9 mouse cellular contexts compared by ENCODE assay signal in genomic region chr12:104864439-104865165, GRCm38 (mm10). TPM values are rescaled to one million over a fixed set of nuclear protein-coding genes. Genes with fewer than 3 reads are reported as not detected.
DNase-seq lines count a peak whose midpoint lies in the region; ATAC-seq and TF ChIP-seq lines count a peak whose summit lies in the region.
"Had no signal": no experiment of that assay in that cellular context is flagged by ENCODE, and none has a peak within 500 bp of the region (broad histone marks: within the 10 kb centered on the region; RNA-seq: fewer than 3 reads in every experiment).

Clmn (minus strand) TSS chr12:104865076.

- DNase-seq in gastrocnemius, adult 2 months = peak; percentile 46
- no peak for DNase-seq in gastrocnemius, postnatal 36 days
- DNase-seq in adrenal gland, postnatal 4 days (ENCODE audit: low spot score in 2 of 2) = peak in 1 of 2 experiments; percentile 13
- peak; percentile 22 to 30 for DNase-seq in frontal cortex, postnatal 25 days (ENCODE audit: low spot score in 2 of 2)
- DNase-seq in limb, embryonic 11.5 days (ENCODE audit: low spot score) = peak; percentile 63
- DNase-seq in midbrain, postnatal 0 days (ENCODE audit: low spot score) = peak; percentile 40

- peak within 1 kb of the TSS; percentile 86 for H3K9ac ChIP-seq in intestine, postnatal 0 days (ENCODE audit: low read depth, low read length)
- H3K9ac ChIP-seq in limb, embryonic 11.5 days (ENCODE audit: low read length) = peak within 1 kb of the TSS; percentile 89
- peak within 1 kb of the TSS; percentile 90 for H3K9ac ChIP-seq in midbrain, postnatal 0 days (replicated peaks; ENCODE audit: low read length, poor library complexity, severe bottlenecking)

- H3K4me2 ChIP-seq in intestine, postnatal 0 days (replicated peaks; ENCODE audit: low read depth) = peak within 1 kb of the TSS; percentile 95
- H3K4me2 ChIP-seq in limb, embryonic 11.5 days (ENCODE audit: low read depth, severe bottlenecking) = peak within 1 kb of the TSS; percentile 95
- H3K4me2 ChIP-seq in midbrain, postnatal 0 days (ENCODE audit: low read depth, low read length, poor library complexity, severe bottlenecking) = peak within 1 kb of the TSS; percentile 89

- H3K4me1 ChIP-seq in intestine, postnatal 0 days (replicated peaks; ENCODE audit: control insufficient read depth, insufficient read depth, low read length) = 0 out of 2 replicates have a peak, but pooled peaks cover 3% of the 10 kb centered on the region
- no peaks in the 10 kb centered on the region for H3K4me1 ChIP-seq in limb, embryonic 11.5 days (ENCODE audit: control insufficient read depth, insufficient read depth, low read length)
- peaks cover 8% of the 10 kb centered on the region; the same call in 1 of the 2 replicates for H3K4me1 ChIP-seq in midbrain, postnatal 0 days (ENCODE audit: insufficient read depth, low read length)

- H3K4me3 ChIP-seq in gastrocnemius, adult 2 months = peak within 1 kb of the TSS; percentile 90
- H3K4me3 ChIP-seq in intestine, postnatal 0 days (ENCODE audit: low read depth, low read length) = peak within 1 kb of the TSS; percentile 86
- peak within 1 kb of the TSS; percentile 89 for H3K4me3 ChIP-seq in limb, embryonic 11.5 days (ENCODE audit: low read depth, low read length)
- peak within 1 kb of the TSS; percentile 80 for H3K4me3 ChIP-seq in midbrain, postnatal 0 days (ENCODE audit: low read depth, low read length)

- peak within 1 kb of the TSS; percentile 78 for H3K27ac ChIP-seq in gastrocnemius, adult 2 months
- peak within 1 kb of the TSS; percentile 81 for H3K27ac ChIP-seq in intestine, postnatal 0 days (ENCODE audit: low read depth, low read length)
- H3K27ac ChIP-seq in limb, embryonic 11.5 days (replicated peaks; ENCODE audit: low read depth, low read length) = peak within 1 kb of the TSS; percentile 59; the same call in 1 of the 2 replicates
- H3K27ac ChIP-seq in midbrain, postnatal 0 days (ENCODE audit: low read depth, low read length) = peak within 1 kb of the TSS; percentile 43; the same call in 1 of the 2 replicates

- no peak for TF ChIP-seq CTCF in gastrocnemius, adult 2 months (IDR thresholded peaks at IDR 0.05)
- TF ChIP-seq CTCF in intestine, postnatal 0 days (IDR thresholded peaks at IDR 0.05; ENCODE audit: low read depth) = no peak
- no peak for TF ChIP-seq CTCF in midbrain, postnatal 0 days (IDR thresholded peaks at IDR 0.05)

- peak; percentile 44 for ATAC-seq in intestine, postnatal 0 days
- peak; percentile 49; the same call in 1 of the 2 replicates for ATAC-seq in limb, embryonic 11.5 days (ENCODE audit: insufficient number of reproducible peaks, low FRiP score, low TSS enrichment, low read depth)
- peak; percentile 64 for ATAC-seq in midbrain, postnatal 0 days (ENCODE audit: low FRiP score)
- ATAC-seq in inflammation-experienced regulatory T-cells, adult 6 months = no peak

- under 1% methylated on average over 60 of the region's 80 CpGs for WGBS in intestine, postnatal 0 days
- under 1% methylated on average over 48 of the region's 80 CpGs for WGBS in limb, embryonic 11.5 days
- WGBS in midbrain, postnatal 0 days = under 1% methylated on average over 38 of the region's 80 CpGs

- H3K36me3 ChIP-seq in intestine, postnatal 0 days (ENCODE audit: control insufficient read depth, insufficient read depth) = no peaks in the 10 kb centered on the region
- H3K36me3 ChIP-seq in limb, embryonic 11.5 days (ENCODE audit: control insufficient read depth, insufficient read depth, low read length) = no peaks in the 10 kb centered on the region
- no peaks in the 10 kb centered on the region for H3K36me3 ChIP-seq in midbrain, postnatal 0 days (ENCODE audit: insufficient read depth, low read length)

- H3K9me3 ChIP-seq in intestine, postnatal 0 days (ENCODE audit: control insufficient read depth) = no peaks in the 10 kb centered on the region
- no peaks in the 10 kb centered on the region for H3K9me3 ChIP-seq in limb, embryonic 11.5 days (ENCODE audit: control insufficient read depth, low read length)
- H3K9me3 ChIP-seq in midbrain, postnatal 0 days (ENCODE audit: low read length) = no peaks in the 10 kb centered on the region

- intact Hi-C loops in gastrocnemius, adult 2 months (cut with DNase I) = no loop called here
- intact Hi-C loops in gastrocnemius, postnatal 36 days (cut with DNase I) = no loop called here

- H3K27me3 ChIP-seq in intestine, postnatal 0 days (replicated peaks; ENCODE audit: control insufficient read depth, insufficient read depth, low read length) = no peaks in the 10 kb centered on the region
- no peaks in the 10 kb centered on the region for H3K27me3 ChIP-seq in limb, embryonic 11.5 days (ENCODE audit: control insufficient read depth, insufficient read depth, low read length)
- no peaks in the 10 kb centered on the region for H3K27me3 ChIP-seq in midbrain, postnatal 0 days (ENCODE audit: insufficient read depth, low read length)

RNA-seq across cellular contexts. Expression of gene Clmn, which starts in this region (rescaled TPM):
- total RNA-seq in gastrocnemius, adult 2 months (2021) = 1 to 10 TPM; 2.6 to 3.2 TPM
- total RNA-seq in gastrocnemius, postnatal 36 days (2021) = 1 to 10 TPM; 1.9 to 2.1 TPM
- 10 to 100 TPM; 20.3 to 26.9 TPM for total RNA-seq in adrenal gland, postnatal 4 days (2021)
- polyA plus RNA-seq in intestine, postnatal 0 days (2015; fragmentation: Nextera tagmentation; extraction: Ambion mirVana) = 8.8 and 9.3 TPM in 2 replicates
- 5.9 and 6.3 TPM in 2 replicates for polyA plus RNA-seq in limb, embryonic 11.5 days (2014; fragmentation: Nextera tagmentation; extraction: Ambion mirVana)
- 2.2 and 3.1 TPM in 2 replicates for total RNA-seq in midbrain, postnatal 0 days (2014; rRNA removed)
- 1.4 and 2.4 TPM in 2 replicates for polyA plus RNA-seq in midbrain, postnatal 0 days (2015; fragmentation: Nextera tagmentation; extraction: Ambion mirVana)
- under 1 TPM in 2 of 3 experiments, not detected in 1; 0.04 to 0.19 TPM for polyA plus RNA-seq in inflammation-experienced regulatory T-cells, adult 6 months (2017; shearing (Covaris generic))
- total RNA-seq: MEL had no signal

Comparison
In these comparisons a context has a peak if more than half of its experiments do, and no peak if none do; other contexts are left out.
1. DNase-seq: peak in gastrocnemius, adult 2 months (single experiment), frontal cortex, postnatal 25 days (2 of 2), limb, embryonic 11.5 days (single experiment) and midbrain, postnatal 0 days (single experiment); none in gastrocnemius, postnatal 36 days (0 of 2).
2. Peak in every context shown above with its lines, with median percentiles within 50 percentile points of each other: H3K27ac ChIP-seq, H3K4me3 ChIP-seq, H3K4me2 ChIP-seq and H3K9ac ChIP-seq.